Mouse (Mus musculus) embryo, embryonic 9.5 days (tissue): ENCODE measurements around the gene Atp6v0c.
A peak's percentile ranks its signal among the peaks of the same experiment; 100 is the strongest.

Source experiments
- DNase-seq: peaks from one replicate; pipeline ENCODE4 v3.0.0-alpha.2; 2017; ENCODE audit errors: extremely low spot score

Atp6v0c gene

DNA sequence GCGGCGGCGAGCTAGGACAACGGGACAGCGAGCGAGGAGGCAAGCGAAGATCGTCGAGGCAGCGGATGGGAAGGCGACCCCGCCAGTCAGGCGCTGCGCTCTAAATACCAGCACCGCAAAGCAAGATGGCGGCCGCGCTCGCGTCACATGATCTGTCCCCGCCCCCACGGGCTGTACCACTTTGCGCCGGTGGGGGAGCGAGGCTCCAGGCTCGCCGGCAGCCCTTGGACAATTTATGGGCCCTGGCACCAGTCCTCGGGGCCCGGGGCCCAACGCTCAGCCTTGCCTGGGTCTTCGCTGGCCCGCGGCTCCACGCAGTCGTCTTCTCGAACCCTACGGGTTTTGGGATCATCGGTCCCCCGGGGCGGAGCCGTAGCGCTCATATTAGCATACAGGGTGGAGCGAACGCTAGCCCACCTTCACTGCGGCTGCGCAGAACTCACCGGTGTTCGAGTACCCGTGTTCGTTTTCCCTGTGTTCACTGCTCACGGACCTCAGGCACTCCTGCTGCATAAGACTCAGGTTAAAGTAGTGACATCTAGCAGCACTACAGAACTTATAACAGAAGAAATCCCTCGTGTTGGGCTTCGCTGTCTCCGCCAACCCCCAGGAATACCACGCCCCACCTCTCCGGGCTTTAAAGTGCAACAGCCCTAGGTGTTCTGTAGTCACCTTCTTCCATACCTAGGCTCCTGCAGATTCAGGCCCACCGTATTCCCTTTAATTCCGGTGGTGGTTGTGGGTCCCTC is at the start of gene Atp6v0c:
TSS of gene Atp6v0c (minus strand) at position 386 of the 749 bp plus-strand sequence.
- peak; percentile 94 for DNase-seq

- peak; percentile 21 for DNase-seq
Observed at GRCm38 (mm10) chr17:24216836-24217235, 47.3 kb upstream of the Atp6v0c start.

DNA sequence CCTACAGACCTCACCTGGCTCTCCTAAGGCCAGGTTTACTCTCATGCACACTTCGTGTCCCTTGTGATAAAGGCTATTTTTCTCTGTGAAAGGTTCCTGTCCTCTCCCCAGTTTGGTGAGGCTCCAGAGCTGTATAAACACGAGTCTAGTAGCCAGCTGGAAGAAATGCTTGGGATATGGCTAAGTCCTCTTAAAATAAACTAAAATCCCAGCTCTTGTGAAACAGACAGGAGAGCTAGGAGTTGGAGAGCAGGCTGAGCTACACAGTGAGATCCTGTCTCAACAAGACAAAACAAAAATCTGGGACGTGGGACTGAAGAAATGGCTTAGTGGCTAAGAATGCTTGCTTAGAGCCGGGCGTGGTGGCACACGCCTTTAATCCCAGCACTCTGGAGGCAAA is 43.7 kb upstream of the Atp6v0c start:
- DNase-seq, result no peak

- DNase-seq, result no peak
Observed at GRCm38 (mm10) chr17:24212441-24213018, 43.0 kb upstream of the Atp6v0c start.

DNA sequence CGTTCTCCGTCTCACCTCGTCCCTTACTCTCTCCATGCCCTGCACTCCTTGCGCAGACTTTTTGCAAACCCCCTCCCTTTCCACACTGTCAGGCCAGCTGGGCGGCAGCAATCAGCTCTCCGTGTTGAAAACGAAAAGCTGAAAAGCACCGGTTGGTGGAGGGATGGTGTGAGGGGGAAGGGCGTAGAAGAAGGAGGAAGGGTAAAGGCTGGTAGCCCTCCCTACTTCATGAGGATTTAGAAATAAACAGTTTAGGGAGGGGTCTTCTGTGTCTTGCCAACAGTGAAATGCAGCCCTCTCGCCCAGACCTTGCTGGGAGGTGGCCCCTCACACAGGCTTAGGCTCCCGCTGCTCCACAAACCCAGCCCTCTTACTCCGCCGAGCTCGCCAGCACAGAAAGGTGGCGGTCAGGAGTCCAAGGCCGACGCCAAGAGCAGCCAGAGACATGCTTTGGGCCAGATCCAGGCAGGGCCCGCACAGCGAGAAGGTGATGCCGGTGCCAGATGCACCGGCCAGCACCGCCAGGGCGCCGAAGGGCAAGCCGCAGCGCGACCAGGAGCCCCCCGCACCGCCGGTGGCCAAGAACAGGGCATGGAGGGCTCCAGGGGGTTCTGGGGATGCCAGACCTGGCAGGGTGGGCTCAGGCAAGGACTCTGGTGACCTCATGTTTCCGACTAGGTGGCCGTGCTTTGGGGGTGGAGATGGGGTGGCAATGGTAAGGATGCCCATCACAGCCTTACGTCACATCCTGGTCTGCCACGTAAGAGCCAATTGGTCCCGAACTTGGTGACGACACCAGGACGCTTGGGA is 42.3 kb upstream of the Atp6v0c start:
- peak; percentile 75 for DNase-seq

DNA sequence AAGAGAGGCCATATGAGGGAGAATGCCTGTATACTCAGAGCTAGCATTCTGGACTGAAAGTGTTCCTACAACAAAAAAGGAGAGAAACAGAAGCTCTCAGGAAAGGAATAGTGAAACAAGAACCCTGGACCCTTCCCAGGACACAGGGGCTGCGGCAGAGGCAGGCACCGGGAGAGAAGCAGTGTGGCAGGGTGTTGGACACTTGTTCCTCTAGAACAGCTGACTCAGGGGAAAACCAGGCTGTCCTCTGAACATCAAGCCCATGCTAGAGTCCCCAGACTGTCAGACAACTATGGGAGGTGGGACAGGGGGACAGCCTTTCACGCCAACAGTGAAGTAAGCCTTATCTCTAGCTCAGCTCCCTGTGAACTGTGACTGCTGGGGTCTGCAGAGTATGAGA is 41.1 kb upstream of the Atp6v0c start:
- DNase-seq, result no peak

- DNase-seq, result no peak
Observed at GRCm38 (mm10) chr17:24209916-24210240, 40.4 kb upstream of the Atp6v0c start.

DNA sequence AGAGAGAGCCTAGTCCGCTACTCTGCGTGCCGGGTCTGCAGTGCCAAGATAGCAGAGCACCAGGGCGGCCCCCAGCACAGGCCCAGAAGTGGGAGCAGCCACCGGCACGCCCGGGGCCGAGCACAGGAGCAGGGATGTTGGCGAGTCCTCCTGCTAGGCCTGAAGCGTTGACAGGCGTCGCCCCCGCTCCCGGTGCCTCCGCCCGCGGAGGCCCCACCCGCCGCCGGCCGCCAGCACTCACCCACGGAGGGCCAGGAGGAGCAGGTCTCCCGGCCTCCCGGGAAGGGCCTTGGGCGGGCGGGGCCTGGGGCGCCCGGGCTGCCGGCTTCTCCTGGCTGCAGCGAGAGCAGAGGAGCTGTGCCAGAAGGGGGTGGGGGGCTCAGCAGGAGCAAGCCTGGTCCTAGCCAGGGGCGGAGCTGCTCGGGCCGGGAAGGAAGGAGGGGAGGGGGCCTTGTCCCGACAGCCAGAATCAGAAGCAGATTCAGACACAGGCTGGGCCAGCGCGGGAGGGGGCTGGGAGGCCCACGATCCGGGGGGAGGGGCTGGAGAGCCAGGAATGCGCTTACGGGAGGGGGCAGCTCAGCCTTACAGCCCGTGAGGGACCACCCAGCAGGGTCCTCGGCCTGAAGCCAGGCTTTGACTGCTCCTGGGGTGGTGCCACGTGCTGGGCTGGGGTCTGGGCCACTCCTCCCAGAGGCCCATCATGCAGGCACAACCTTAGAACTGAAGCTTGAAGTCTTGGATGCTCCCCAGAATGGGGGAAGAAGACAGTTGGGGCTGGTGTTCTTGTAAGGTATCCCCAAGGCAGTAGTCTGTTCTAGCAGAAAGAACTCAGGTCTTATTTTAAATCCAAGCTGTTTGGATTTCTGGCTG is 39.8 kb upstream of the Atp6v0c start, which contains the start of gene Ntn3:
TSS of gene Ntn3 (minus strand) at position 489 of the 873 bp plus-strand sequence.
- peak; percentile 86 for DNase-seq

DNA sequence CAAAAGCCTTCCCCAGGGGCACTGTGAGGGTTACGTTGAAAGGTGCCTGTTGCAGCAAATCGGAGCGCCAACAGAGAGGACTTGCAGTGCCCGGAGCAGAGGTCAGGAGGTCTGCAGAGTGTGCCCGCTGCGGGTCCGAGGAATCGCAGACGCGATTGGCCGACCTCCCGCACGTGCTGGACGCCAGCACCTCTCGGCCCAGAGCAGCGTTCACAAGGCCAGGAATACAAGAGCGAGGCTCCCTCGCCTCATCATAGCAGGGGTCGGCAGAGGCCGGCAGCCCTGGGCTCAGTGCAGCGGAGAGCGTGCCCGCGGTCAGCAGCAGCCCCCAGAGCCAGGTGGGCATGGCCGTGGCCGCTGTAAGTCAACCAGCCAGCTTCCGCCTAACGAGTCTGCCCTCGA is 39.1 kb upstream of the Atp6v0c start:
- peak; percentile 69 for DNase-seq

- DNase-seq, result peak; percentile 9
Observed at GRCm38 (mm10) chr17:24207768-24208640, 38.5 kb upstream of the Atp6v0c start.

- DNase-seq, result peak; percentile 52
Observed at GRCm38 (mm10) chr17:24206451-24207351, 37.2 kb upstream of the Atp6v0c start.

DNA sequence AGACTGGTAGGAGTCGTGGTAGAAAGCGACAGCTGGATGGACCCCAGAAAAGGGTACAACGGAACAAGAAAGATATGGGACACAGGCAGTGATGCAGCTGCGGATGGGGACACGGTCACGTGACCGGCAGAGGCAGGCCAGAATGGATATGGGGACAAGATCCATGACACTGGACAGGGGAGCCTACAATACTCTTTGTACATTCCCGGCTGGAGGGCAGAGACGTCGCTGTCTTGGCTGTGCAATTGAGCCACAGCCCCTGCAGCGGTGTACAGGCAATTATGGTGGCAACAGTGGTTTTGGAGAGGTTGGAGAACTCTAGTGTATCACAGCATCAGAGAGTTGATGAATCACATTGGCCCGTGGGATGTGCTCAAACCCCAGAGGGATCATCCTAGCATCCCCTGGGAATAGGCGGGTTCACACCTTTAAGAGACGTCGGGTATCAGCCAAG is 36.4 kb upstream of the Atp6v0c start:
- DNase-seq, result no peak

- DNase-seq, result peak; percentile 94
Observed at GRCm38 (mm10) chr17:24205284-24205888, 35.9 kb upstream of the Atp6v0c start, which contains the start of gene Tbc1d24. Gene Tbc1d24, minus strand, starts transcription at chr17:24205562.

GRCm38 (mm10) chr17:24204846-24205245 is 35.3 kb upstream of the Atp6v0c start:
- peak; percentile 10 for DNase-seq

DNA sequence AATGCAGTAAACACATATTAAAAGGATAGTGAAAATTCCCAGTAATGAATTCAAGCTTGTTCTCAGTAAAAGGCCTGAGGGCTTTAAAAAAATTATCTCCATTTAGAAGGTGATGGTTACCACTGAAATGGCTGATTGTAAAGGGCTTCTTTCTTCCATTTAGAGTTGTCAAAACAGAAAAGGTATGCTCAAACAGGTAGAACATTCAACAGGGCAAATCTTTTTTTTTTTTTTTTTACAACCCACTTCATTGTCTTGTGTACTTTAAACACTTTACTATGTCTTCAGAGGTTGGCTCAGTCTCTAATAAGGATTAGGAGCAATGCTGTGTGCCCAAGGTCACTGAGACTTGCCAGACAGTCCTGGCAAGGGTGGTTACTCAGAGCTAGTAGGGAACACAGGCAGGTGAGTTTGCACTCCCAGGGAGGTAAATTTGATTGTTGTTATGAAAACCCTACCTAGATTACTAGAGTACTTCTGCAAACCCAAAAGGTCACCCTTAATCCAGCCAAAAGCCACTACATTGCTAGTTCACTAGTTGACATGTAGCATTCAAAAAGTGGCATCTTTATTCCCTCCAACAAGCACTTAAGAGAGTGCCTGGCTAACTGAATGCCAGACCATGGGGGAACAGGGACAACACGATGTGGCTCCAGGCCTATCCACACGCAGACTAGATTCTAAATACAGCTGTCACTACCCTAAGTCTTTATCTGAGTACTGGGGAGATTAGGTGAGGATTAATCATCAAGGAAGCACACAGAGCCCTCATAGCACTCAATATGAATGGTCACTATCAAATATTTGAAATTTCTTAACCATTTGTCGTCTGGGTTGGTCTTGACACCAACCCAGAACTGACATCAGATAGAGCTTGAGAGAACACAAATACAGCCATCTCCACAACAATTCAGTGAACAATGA is 34.4 kb upstream of the Atp6v0c start:
- DNase-seq, result no peak

DNA sequence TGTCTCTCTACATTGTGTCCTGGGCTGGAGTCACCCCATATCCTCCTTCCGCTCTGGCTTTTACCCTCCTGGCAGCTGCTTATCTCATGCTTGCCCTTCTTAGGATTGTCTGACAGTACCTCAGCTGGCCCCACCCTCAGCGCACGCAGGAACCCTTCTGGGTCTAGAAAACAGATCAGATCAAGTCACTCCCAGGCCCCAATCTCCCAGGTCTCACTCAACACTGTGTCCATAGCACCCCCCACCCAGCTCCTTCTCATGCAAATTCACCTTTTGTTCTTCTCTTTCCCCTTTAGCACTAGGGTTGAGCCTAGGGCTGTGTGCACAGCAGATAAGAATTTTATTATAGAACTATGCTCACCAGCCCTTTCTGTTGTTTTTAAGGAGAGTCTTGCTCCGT is 33.6 kb upstream of the Atp6v0c start:
- no peak for DNase-seq

- DNase-seq, result no peak
Observed at GRCm38 (mm10) chr17:24201092-24201491, 31.6 kb upstream of the Atp6v0c start.

DNA sequence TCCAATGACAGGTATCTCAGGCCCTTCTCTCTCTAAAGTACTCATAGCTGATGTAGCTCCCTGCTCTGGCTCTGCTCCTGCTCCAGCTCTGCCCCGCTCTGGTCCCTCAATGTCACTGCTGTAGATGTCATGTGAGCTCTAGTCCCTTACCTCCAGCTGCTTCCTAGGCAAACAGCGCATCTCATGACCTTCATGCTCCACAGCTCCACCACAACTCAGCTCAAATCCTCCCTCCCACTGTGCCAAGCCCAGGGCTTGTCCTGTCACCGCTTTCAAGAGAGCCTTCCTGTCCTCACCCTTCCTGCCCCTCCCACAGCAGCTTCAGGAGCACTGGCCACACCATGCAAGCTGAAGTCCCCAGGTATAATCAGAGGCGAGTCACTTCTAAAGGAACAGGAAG is 30.2 kb upstream of the Atp6v0c start:
- DNase-seq, result no peak
